Mouse (Mus musculus): ENCODE results near the gene Pnpo.

Pnpo gene

DNA sequence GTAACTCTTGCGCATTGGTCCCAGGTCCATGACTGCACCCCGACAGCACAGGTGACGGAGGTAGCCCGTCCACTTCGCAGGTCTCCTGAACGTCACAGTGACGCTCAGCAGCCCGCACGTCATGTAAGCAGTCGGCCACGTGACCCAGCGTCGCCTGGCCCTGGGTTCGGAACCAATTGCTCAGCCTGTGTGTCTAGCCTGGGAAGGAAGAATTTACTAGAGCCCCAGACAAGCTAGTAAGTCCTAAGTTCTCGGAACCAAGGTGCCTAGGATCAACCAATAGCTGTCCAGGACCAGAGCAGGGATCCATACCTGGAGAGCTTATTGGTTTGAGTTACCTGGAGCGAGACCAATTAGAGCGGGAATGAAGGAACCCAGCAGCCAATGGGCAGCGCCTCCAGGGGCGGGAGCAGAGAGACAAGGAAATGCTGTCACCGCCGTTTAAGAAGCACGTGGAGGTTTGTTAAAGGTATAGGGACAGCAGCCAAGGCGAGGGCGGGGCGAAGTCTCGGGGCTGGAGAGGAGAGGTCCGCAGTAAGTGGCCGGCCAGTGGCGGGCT lies at the start of gene Pnpo:
Gene Pnpo (minus strand): TSS at position 241 of the 559 bp plus-strand sequence.
- in situ Hi-C loops (cut with MboI, MseI), result no loop called here

DNA sequence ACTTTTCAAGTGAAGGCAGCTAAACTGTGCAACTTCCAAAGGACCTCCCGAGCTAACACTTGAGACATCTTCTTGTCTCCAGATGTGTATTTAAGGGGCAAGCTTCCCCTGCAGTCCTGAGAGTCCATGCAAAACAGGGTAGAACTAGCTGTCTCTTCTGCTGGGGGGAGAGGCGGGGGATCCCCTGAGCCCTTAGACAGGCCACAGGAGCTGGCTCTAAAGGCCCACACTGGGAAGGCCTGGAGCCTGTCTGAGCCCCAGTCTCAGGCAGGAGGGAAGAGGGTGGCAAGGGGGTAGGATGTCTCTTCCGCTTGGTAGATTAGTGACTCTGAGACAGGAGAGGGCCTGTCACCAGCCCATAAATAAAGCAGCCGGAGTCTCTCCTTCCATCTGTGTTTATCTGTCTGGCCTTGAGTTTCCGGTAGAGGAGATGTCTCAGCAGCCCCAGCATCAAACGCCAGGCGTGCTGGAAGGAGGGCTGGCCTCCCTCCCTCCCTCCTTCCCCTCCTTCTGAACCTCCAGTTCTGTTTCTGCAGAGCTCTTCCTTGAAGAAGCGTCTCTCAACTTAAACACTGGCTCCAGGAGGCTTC lies 49.0 kb upstream of the Pnpo start:
- in situ Hi-C loops (cut with MboI, MseI), result no loop called here

DNA sequence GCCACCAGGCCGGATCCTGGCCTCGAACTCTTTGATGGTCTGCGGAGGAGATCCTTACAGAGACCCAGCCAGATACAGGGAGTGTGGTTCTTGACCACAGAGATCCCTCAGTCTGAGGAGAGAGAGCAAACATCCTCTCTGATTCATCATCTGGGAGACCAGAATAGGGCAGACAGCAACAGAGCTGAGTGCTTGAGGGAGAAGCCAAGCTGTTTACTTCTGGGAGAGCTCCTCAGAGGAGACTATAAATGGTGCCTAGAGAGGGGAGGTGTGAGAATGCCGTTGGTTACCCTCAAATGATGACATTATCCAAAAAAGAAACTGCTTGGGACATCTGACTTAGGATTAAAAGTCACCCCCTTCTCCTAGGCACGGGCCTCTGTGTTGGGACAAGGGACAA lies 47.7 kb upstream of the Pnpo start:
- in situ Hi-C loops (cut with MboI, MseI), result no loop called here

DNA sequence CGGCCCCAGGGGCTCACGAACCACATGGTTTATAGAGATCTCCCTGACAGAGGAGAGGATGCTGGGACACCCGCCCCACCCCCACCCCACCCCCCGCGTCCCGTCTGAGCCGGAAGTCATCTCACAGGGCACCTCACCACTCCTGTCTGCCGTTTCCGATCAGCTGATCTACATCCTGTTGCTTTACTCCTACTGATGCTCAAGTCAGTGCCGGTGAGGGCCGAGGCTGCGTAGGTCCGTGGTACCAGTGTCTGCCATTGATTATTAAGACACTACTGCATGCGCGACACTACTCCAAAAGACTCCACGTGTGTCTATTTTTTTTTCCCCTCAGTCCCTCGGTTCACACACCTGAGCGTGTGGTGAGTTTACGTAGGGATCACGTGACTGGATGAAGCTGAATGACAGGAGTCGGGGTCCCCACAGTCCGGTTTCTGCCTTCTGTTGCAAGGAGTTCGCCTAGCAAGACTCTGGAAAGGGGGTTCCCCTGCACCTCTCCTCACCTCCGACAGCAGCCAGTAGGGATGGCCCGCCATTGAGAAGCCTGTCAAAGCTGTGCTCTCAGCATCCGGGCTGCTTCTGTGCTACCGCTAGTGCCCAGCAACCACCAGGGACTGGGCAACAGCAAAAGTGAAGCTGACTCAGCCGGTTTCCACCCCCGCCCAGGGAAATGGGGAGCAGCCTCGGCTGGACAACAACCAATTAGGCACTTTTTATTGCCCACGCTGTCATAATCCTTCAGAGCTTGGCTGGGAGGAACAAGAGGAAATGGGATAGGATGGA lies 44.3 kb upstream of the Pnpo start:
- in situ Hi-C loops (cut with MboI, MseI), result loop anchor here (5.0 kb wide), 1 partner anchor 34 kb away; no protein-coding TSS in a partner anchor

DNA sequence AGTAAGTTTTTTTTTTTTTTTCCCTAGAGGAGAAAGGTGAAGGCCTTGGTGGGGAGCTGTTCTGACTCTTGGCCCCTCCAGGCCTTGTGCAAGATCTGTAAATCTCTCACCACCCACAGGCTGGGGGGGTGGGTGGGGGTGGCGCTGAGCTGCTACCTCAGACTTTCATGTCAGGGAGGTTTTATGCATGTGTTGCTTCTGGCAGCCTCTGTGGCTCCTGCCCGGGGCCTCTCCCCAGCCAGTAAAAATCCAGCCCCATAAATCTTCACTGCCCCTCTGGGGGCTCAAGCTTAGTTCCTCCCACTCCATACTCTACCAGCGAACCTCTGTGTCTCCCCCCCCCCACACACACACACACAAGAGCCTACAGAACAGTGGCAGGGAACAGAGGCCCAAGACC lies 42.7 kb upstream of the Pnpo start:
- in situ Hi-C loops (cut with MboI, MseI), result loop anchor here (5.0 kb wide), 1 partner anchor 36 kb away; no protein-coding TSS in a partner anchor

DNA sequence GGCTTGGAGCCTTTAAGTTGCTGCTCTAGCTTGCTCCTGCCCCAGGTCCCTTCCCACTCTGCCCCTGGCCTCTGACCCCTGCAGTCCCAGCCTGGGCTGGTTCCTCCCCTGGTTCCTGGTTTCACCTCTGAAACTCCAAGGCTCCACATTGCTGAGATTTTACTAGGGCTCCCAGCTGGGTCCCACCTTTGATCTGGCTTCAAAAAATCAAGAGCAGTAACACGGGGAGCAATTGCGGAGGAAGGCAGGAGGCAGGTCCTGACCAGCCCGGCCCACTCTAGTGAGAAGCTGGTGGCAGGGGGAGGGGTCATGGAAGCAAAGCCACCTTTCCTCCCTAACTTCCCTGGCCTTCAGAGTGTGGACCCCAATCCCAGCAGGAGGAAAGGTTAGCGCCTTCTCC lies 41.1 kb upstream of the Pnpo start:
- in situ Hi-C loops (cut with MboI, MseI), result loop anchor here (5.0 kb wide), 1 partner anchor 37 kb away; no protein-coding TSS in a partner anchor

DNA sequence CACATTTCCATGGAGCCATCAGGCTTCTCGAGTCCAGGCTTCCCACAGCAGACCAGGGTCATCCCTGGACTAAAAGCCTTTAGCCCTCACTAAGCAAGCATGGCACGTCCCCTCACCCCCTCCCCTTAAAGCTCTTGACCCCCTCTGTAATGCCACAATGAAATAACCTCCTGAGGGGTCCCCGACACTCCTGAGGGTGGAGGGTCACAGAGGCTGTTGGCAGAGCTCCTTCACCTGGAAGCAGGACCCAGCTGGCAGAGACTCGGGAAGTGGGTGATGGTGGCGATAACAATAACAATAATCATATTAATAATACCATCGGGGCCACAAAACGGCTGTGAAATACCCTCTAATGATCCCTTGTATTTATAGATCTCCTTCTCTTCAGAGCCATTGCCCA lies 39.1 kb upstream of the Pnpo start, which contains the start of gene Sp2:
Gene Sp2 (minus strand): TSS at position 101 of the 400 bp plus-strand sequence.
- in situ Hi-C loops (cut with MboI, MseI), result no loop called here

DNA sequence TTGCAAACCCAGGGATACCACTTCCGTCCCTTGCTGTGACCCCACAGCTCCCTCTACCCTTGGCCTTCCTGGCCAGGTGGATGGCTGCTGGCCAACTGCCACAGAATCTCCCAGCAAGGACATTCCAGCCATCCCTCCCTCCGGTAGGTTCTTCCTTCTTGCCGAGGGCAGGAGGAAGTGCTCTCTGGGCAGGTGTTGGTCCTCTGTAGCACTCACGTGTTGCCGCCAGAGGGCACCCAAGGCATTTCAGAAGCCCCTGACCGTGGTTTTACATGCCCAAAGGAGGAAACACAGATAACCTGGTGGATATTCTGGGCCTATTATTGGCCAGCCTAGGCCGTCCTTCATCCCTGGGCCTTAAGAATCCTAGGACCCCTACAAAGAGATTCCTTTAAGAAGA lies 38.6 kb upstream of the Pnpo start:
- in situ Hi-C loops (cut with MboI, MseI), result no loop called here

DNA sequence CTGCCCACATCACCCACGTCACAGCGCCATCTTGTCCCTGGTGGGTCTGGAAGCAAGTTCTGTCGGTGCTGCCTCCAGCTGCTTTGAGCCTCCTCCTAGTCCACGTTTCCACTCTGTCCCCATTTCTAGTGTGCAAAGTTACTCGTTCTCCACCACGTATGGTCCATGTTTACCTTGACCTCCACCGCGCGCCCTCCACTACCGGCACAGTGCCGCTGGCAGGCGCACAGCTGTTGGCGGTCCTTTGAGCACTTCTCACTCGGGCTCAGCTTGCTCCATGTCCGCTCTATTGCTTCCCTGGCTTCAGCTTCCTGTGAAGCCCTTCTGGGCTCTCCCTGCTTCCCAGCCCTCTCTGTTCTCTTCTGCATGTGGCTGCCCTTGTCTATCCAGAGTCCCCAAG lies 37.7 kb upstream of the Pnpo start:
- in situ Hi-C loops (cut with MboI, MseI), result no loop called here

DNA sequence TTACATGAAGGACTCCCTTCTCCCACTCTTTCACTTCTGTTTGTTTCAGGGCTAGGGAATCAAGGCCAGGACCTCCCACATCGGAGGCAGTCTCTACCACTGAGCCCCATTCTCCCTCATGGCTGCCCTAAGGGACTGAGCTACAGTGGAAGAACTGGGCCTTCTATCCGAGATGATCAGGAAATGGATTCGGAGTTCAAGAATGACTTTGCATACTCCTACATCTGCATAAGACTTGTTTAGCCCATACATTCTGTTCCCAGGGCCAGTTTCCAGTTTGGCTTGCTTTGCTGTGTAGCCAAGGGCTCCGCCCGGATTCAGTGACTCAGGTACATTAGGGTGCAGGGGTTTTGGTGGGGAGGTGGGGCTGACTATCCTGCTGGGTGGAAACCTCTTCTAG lies 36.2 kb upstream of the Pnpo start:
- in situ Hi-C loops (cut with MboI, MseI), result no loop called here

DNA sequence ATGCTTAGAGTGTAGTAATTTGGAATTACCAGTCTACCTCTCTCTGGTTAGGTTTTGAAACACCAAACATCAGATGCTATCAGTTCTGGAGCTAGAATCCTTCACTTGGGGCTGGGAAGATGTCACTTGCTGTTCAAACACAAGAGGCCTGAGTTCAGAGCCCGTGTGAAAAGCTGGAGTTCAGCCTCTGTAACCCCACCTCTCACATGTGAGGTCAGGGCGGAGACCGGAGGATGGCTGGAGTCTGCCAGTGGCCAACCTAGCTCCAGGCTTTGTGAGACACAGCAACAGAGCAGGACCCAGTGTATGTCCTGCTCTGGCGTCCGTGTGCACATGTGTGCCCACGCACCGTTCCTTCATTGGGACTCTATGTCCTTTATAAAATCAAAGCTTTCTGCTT lies 35.5 kb upstream of the Pnpo start:
- in situ Hi-C loops (cut with MboI, MseI), result no loop called here

DNA sequence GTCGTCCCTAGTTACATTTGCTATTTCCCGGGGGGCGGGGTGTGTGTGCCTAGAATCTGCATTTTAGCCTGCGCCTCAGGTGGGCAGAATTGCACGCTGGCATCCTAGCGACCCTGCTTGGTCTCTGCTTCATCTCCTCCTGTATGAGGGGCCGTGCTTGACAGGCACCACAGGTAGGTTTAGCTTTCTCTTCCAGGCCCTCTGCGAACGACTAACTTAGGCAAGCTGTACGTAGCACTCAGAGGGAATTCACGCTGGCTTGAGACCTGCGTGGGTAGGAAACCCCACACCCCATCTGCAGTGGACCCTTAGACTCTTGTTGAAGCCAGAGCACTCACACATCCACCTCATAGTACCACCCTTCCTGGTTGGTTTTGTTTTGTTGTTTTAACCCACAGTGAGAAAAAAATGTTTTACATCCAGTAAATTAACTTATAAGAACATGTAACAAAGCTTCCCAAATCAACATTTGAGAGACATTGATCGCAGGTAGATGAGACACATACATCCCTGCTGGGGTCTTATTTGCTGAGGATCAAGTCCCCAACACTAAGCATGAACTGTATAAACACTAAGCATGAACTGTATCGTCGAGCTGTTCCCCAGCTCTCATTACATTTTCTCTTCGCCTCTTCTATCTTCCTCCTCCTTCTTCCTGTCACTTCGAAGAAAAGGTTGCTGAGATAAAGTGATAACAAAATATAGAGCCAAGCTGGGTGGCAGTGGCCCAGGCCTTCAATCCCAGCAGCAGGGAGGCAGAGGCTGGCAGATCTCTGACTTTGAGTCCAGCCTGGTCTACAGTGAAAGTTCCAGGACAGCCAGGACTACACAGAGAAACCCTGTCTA lies 34.8 kb upstream of the Pnpo start:
- in situ Hi-C loops (cut with MboI, MseI), result no loop called here

DNA sequence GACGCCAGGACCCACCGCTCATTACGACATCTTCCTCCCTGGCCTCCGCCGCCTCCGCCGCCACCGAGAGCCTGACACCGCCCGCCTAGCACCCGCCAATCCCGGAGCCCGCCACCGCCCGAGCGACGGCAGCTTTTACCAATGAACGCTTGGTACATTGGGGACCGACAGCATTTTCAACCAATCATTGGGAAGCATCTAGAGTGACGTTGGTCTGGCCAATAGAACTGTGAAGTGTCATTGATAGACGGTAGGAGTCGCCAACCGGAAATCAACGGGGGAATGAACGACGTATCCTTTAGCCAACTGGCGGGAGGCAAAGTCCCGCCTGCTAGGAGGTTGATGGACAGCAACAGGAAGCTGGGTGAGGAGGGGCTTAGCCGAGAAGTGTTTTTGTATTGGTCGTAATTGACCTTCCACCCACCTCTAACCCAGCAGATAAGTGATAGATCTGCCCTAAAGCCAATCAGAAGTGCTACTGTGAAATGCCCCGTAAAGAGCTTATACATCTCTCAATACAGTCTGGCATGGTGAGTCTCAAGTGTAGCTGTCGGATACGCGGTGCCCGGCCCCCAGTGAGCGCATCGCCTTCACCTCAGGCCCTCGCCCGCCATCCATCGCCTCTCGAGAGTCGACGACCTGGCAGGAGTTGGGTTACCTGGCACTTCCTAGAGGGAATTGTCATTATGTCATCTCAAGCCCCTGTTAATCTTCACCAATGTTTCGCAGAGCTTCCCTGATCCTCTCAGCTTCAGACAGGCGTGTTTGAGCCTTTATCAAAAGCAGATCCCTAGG lies 34.0 kb upstream of the Pnpo start:
- in situ Hi-C loops (cut with MboI, MseI), result no loop called here

DNA sequence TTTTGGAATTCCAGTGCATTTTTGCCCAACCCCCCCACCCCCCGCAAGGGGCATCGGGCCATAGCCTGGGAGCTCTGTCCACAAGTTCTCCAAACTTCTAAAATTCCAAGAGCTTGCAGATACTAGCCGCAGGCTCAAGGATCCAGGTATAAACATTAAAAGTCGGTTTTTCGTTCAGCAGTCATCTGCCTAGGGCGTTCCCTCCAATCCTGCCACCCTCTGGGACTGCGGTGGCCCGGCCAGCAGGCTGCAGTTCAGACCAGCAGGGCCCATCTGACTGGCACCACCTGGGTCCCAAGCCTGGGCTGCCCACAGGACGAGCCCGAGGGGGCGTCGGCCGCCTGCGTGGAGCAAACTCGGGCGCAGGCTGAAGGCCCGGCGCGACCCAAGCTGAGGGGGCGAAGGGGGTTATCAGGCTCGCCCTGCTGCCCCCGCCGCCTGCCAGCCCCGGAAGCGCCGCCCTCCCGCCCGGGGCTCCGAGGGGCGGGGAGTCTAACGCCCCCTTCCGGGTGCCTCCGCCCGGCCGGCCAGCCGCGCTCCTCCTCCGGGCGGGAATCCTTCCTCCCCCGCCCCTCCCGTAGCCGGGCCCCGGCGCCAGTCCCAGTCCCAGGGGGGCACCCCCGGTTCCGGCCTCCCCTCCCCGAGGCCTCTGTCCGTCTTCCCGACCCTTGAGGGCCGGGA lies 33.3 kb upstream of the Pnpo start:
- in situ Hi-C loops (cut with MboI, MseI), result no loop called here

DNA sequence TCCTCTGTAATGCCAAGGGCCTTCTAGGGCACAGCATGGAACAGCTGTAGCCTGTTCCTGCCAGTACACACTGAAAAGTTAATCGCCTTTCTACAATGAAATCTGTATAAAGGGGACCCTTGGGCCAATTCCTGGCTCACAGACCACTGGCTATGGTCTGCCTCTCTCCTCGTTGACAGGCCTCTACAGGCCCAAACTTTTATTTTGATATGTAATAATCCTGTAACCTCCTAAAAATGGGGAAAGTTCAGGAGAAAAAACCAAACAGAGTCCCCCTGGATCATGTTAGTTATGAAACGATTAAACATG lies 32.5 kb upstream of the Pnpo start:
- in situ Hi-C loops (cut with MboI, MseI), result no loop called here

DNA sequence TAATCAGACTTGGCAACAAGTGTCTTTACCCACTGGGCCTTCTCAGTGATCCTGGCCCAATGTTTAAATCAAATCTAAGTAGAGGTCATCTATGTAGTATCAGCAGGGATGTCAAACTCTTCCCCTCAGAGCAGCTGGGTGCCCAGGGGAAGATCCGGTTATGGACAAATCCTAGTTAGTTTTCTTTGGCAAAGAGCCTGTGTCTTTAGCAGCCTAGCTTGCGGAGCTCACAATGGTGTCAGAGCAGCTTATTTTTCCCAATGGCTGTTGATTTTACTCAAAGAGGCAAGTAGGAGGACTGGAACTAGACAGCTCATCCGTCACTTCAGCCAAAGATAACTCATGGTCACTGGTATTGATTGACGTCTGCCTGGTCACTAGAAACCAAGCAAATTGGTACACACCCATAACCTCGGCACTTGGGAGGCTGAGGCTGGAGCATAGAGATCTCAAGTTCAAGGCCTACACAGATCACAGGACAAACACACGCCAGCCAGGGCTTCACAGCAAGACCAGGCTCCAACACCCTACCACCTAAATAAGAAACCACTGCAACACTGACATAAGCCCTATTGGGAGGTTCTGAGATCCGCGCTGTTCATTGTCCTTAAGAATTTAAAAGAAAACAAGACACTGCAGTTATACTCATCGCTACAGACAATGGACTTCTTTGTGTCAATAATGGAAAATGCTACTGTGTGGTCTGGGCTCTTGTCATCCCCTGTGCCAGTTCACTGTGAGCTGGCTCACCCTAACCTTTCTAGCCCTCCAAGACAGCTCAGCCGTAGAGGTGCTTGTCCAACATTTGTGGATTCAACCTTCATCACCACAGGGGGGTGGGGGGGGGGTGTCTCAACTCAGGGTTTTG lies 32.0 kb upstream of the Pnpo start:
- in situ Hi-C loops (cut with MboI, MseI), result no loop called here

DNA sequence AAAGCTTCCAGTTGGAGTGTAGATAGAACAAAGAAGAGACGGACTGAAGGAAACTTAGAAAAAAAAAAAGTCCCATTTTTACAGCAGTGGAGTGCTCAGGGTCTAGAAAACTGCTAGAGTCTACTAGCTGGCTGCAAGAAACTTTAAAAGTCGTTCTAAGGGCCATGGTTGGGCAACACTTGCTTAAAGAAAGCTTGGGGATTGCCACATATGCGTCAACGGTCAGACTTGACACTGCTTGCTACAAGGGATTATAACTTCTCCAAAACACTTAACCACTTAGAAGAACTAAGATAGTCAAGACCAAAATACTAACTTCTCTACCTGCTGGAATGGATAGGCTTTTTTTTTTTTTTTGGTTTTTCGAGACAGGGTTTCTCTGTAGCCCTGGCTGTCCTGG lies 31.0 kb upstream of the Pnpo start:
- in situ Hi-C loops (cut with MboI, MseI), result no loop called here

DNA sequence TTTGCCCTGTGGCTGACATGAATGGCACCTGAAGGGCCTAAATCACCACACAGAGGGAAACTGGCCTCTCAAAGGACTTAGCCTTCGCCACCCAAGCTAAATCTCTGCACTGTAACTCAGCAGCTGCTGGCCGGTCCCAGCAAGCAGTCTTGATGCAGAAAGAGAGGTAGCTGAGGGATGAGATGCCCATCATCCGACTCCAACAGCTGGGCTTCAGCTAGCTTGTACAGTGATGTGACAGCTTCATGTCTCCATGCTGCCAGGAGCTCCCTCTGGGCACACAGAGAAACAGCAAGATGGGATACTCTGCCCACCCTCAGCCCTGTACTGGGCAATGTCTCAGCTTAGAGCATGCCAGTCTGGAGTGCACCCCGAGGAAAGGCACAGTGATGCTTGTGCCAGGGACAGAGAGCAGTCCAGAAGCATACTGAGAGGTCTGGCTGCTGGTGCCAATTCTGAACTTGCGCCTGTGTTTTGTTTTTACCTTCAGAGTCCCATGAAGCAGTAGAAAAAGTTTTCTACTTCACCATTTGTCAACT lies 29.7 kb upstream of the Pnpo start:
- in situ Hi-C loops (cut with MboI, MseI), result no loop called here

DNA sequence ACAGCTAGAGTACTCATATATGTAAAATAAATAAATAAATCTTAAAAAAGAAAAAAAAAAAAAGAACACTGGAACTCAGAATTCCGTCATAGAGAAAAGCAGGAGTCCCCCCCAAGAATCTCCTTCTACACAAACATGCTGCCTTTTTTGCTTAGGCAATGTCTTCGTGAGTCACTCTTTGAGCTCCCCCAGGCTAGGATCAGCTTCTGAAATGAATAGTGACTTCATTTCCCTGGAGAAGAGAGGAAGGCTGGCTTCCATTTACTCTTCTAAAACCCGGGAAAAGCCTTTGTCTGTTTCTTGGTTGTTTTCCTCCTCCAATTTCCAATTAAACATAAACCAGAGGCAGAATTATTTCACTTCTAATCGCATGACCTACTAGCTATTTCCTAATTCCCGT lies 29.1 kb upstream of the Pnpo start:
- in situ Hi-C loops (cut with MboI, MseI), result no loop called here

DNA sequence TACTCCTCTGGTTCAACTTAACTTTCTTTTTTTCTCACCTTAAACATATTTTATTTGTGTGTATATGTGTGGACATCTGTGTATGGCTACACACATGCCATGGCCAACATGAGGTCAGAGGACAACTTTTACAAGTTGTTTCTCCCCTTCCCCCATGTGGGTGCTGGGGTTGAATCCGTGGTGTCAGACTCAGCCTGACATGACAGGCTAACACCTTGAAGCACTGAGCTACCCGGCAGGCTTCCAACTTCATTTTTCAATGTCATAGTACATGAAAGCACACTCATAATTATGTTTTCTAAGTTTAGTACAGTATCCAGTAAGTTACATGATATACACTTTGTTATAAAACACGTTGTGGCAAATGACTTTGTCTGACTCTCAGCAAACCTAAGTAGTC lies 26.6 kb upstream of the Pnpo start:
- in situ Hi-C loops (cut with MboI, MseI), result no loop called here

Measured in regulatory T cell (primary cell).